Mouse (Mus musculus) embryo, embryonic 11.5 days (tissue): ENCODE results near the gene Vat1l.

Experiments
- DNase-seq: peaks from one replicate; pipeline ENCODE4 v3.0.0-alpha.2; 2012; ENCODE audit warnings: low read depth, low spot score

The Vat1l gene

DNA sequence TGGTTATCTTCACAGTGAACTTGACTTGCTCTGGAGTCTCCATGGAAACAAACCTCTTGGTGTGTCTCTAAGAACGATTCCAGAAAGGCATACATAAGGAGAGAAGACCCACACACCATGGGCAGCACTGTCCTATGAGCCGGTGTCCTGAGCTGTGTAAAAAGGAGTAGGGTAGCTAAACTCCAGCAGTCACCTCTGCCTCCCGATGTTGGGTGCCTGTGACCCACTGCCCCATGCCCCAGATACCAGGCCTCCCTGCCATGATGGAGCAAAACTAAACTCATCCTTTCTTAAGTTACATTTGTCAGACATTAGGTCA lies 90.3 kb downstream of the Vat1l start:
- DNase-seq = no peak

DNA sequence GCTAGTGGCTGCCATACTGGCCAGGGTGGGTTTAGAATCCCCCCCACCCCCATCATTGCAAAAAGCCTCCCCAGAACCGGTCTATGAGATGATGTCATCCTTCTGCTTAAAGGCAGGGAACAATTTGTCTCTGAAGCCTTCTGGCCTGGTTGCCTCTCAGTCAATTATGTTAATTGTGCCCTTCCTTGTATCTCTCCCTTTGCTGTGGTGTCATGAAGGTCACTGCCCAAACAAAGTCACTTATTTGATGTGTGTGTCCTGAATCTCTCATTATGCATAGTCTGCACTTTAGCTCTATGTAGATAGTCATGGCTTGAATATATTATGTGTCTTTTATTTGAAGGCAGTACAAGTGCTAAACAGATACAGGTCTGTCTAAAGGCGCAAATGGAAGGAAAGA lies 92.8 kb downstream of the Vat1l start:
- DNase-seq = no peak

DNA sequence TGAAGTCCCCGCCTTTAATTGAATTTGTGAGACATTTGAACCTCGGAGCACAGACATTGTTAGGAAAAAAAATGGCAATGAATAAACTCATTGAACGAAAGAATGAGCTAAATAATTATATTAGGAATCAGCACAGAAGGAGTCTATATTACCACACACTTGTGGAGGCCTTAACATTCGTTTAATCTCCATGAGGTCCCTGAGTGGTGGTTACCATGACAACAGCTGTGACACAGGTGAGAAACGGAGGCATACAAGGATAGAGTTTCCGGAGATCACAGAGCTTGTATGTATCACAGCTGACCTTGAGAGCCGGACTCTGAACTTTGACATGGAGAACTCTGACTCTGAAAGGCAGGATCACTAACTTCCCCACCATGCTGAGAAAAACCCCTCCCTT lies 94.7 kb downstream of the Vat1l start:
- no peak for DNase-seq

DNA sequence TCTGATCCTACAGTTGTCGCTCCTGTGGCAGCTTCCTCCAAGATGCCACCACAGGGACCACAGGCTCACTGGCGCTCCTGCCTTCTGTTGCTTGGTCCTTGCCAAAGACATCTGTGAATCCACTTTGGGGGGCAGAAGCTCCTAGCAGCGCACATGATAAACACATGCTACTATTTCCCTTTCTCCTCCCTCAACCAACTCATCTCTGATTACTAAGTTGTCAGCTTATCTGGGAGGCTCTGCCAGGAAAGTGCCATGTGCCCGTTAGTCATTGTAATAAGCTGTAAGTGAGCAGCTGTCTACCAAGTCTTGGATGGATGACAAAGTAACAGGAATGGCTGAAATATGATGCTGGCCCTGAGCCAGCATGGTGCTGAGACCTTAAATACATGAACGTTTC lies 100.9 kb downstream of the Vat1l start:
- DNase-seq = no peak

DNA sequence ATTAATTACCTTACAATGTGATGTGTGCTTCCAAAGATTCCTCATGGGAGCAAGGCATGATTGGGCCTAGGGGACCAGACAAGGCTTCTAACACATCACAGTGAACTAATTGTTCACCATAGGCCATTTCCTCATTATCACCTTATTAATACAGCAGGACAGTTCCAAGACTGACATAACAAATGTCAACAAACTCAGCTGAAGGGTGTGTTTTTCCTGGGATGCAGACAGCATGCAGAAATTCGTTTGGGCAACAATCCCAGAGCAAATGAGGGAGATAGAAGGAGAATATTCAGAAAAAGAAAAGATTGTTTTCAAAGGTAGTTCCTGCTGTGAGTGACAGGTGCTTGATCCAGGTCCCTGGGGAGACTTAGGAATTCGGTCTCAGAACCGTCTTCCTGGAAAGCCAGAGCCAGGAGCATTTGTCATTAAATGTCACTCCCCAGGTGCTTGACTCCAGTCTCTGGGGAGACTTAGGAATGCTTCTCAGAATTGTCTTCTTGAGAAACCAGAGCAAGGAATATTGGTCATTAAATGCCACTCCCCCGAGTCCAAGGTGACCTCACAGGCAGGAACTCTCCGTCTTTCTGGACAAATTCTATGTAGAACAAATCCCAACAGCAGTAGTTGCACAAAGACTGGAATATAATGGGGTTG lies 109.4 kb downstream of the Vat1l start:
- DNase-seq = no peak

DNA sequence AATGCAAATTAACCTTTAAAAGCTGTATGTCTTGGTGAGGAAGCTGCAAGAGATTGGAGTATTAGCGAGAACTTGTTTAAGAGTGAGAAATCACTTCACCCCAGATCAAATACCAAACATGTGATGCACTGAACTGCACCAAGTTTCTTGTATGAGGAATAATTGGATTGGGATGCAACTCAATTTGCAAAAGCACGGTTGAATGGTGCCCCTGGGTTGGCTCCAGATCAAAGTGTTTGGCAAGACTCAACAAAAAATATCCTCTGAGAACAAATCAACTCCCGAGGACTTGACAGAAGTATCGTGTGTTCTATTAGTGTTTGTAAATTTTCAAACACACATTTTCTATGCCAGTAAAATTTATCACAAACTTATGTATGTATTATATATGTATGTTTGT lies 112.7 kb downstream of the Vat1l start:
- no peak for DNase-seq

DNA sequence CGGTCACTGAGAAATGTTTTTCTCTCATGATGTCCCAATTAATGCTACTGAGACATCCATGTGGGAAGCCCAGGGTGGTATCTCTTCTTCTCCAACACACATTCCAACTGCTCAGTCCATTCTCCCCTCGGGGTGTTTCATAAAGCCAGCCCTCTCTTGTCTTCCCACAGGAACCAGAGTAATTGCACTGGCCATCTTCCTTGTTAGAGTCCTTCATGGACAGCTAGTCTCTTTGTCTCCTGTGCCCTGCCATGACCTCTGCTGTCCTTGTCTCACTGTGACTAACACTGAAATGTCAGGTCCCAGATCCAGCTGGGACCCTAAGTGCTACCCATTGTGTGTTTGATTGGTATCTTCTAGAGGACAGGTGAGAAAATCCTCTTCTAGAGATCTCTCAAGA lies 116.7 kb downstream of the Vat1l start:
- DNase-seq = no peak

DNA sequence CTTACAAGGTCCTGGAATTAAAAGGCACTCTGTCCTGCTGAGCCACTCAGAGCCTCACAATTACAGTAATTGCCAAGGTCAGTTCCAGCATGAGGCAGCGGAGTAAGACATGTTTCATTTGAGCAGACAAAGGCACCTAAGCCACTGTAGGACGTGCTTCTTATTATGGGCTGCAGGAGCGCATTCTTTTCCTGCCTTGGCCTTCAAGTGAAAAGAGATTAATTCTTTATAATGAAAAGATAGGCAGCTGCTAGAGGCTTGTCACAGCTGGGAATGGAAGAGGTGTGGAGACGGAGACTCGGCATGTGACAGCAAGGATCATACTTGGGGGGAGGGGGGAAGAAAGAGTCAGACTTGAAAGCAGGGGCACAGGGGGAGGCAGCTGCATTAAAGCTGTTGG lies 126.5 kb downstream of the Vat1l start:
- no peak for DNase-seq

DNA sequence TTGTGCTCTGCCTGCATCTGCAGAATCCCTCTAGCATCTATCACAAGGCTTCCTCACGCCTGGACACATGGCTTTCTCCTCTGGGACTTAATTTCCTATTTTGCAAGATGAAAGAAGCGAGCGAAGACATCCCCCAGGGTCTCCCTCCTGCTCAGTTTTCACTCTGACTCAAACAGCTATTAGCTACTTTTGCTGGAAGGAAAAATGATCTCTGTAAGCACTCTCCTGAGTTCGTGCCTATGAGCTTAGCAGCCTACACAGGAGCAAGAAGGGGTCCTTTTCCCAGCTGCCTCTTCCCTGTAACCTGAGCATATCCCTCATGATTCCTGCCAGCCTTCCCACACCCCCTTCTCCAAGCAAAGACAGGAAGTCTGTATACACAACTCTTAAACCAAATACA lies 127.5 kb downstream of the Vat1l start:
- peak; percentile 17 for DNase-seq

DNA sequence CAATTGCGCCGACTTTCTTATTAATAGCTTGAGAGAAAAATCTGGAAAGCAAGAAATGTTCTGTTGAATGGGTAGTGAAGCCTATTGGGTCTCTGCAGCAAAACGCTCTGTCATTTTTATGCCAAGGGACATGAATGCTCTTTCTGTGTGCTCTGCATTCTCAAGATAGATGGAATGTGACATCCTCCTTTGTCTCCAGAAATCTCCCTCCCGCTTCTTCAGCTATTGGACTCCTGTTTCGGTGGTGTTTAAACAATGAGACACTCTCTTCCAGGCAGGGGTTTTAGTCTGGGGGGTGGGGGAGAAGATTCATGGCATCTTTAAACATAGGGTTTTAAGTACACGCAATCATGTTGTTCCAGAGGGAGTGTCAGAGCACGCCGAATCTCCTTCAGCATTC lies 130.3 kb downstream of the Vat1l start:
- DNase-seq = no peak

DNA sequence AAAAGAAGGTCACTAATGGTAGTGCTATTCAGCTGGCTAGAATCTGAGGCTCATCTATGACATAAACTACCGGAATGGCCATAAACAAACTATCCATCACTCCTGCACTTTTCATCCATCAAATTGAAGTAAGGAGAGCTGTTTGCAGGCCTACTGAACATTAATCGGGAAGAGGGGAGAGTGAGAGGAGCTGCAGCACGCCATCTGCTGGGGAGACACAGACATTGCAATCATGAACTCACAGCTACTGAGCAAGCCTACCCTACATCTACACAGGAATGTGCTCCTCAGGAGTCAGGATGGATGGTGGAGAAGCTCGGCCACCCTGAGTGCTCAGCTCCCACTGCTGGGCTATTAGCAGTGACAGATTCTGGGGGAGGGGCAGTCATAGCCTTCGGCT lies 136.9 kb downstream of the Vat1l start:
- no peak for DNase-seq

DNA sequence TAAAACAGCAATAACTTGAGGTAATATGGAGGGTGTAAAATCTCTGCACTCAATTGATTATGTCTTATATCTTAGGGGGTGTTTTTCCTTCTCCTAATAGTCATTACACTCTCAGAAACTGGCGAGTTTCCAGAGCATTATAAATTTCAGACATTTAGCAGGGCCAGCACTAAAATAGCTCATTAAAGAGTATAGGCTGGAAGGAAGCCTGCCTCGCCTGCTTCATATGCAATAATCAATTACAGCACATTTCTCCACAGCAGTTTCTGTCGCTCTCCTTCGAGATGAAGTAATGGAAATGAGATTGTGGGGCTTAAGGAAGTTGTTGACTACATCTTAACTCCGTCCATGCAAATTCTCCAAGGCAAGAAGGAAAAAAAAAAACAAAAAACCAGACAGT lies 139.4 kb downstream of the Vat1l start:
- no peak for DNase-seq

DNA sequence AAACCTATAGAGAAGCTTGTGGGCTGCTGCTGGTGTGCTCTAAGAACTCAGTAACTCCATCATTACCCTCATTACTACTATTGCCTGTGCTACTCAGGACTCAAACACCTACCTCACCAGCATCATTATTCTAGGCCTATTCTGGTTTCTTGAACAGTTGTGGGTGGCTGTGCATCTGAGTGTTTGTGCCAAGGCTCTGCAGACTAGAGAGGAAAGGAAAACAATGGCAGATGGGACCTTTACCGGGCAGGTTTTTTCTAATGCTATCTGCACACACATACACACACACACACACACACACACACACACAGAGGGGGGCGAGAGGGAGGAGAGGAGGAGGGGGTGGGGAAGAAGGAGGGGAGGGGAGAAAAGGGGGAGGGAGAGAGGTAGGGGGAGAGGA lies 140.6 kb downstream of the Vat1l start:
- no peak for DNase-seq

DNA sequence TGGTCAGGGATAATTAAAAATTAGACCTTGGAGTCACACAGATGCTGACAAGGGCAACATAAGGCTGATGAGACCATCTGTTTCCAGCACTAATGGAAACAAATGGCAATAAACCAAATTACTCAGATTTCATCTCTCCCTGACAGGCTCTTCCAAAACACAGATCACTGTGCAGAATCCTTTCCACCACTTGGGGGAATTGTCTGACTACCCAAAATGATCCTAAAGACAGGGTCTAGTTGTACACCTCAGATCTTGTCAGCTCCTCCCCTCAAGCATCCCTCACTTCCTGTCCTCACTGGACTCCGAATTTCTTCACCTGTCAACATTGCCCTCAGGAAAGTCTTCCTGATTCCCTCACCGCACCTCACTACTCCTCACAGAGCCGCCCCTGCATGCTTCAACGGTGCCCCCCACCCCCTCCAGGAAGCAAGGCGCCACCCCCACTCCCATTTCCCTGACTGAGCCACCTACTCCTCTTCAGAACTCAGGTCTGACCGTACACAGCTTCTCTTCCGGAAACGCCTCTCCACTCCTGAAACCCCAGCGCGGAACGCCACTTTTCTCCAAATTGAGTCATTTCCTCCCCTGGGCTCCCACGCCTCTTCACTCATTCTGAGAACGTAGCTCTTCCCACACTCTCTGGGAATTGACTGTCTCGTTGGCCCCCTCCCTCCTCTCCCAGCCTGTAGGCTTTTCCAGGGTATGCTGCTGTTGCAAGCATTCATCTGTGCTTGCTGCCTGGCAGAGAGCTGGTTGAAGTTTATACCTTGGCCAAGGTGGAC lies 146.4 kb downstream of the Vat1l start:
- no peak for DNase-seq

DNA sequence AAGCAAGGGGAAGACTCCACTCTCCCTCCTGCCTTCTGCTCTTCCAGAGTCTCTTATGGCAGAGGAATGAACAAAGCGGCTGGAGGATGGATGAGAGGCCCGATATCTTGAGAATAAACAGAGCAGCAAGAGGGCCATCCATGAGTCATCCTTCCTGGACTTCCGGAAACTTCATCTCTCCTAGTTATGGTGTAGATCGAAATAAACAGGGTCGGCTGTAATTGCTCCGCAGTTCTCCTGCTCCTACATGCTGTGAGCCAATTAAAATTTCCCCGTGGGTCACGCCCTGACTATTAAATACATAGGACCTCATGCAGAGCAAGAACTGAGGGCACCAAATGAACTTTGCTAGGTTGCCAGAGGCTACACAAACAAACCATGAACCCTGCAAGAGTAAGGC lies 155.1 kb downstream of the Vat1l start:
- DNase-seq = no peak

DNA sequence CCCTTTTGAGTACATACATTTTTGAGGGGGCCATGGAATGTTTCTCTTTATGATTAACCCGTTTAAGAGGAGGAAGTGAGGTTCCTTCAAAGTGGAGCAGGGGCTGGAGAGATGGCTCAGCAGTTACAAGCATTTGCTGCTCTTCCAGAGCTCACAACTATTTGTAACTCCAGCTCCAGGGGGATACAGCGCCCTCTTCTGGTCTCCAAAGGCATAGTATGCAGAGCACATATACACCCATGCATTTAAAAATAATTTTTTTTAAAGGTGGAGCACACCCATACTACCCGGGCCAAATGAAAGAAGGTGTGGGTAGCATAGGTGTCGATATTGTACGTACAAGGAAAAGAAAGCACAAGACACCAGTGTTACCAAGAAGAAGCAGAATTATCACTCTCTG lies 157.8 kb downstream of the Vat1l start:
- no peak for DNase-seq

DNA sequence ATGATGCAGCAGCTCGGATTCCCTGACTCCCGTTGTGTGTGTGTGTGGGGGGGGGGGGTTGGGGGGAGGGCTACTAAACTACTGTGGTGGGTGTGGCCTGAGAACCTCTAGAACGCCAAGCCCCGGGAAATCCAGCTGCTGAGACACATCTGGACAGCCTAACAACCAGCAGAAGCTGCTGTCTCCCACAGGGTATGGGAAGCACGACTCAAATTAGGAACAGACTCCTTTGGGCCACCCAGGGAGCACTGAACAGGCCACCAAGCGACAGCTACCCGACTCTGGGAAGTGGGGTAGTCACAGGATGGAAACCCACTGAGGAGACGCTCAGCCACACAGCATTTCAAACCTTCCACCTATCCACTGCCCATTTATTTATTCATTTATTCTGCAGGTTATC lies 158.2 kb downstream of the Vat1l start:
- DNase-seq = no peak

DNA sequence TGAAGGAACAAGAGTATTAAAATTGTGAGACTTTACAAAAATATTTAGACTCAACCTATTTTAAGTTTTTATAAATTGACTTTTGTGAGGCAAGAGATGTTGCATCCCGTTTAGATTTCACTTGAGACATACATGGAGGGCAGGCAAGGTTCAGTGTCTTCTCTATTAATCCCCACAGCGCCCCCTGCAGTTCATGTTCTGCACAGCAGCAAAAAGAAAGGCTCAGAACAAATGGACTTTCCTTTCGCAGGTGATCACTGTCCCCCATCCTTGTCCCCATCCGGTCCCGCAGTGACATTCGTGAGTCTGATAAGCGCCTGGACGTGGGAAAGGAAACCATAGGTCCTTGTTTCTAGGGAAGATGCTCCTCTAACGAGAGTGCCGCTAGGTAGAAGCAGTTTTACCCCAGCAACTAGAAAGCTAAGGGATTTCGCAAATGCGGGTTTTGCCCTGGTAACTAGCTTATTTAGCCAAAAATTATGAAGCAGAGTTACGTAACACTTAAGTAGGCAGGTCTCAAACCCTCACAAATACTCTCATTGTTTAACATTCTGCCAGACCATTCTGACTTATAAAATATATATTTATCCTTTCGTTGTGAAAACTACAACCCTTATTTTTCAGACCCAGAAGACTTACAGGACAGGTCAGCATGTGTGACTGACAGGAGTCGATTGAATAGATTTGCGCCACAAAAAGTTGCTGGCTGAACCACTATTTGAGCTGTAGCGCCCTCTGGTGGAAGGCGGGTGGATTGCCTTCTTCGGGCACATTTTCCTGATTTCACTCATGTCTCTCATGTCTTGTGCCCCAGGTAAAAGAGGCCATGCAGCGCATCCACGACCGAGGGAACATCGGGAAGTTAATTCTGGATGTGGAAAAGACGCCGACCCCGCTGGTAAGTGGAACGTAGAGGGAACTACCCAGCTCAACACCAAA lies 163.9 kb downstream of the Vat1l start:
- peak; percentile 53 for DNase-seq

DNA sequence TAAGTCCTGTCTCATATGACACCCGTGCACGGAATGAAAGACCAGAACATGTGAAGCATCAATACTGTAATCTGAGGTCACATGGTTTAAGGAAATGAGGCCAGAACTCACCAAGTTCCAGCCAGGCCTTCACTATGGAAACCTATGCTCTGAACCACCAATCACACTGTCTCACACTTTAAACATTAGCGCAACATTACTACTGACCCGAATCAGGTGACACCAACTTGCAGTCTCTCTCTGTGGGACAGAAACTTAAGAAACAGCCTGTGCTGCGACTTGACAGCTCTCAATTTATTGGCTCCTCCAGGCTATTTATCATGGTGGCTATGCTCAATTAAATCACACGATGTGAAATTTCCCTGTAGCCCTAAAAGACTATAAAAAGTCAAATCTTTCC lies 169.0 kb downstream of the Vat1l start:
- no peak for DNase-seq

DNA sequence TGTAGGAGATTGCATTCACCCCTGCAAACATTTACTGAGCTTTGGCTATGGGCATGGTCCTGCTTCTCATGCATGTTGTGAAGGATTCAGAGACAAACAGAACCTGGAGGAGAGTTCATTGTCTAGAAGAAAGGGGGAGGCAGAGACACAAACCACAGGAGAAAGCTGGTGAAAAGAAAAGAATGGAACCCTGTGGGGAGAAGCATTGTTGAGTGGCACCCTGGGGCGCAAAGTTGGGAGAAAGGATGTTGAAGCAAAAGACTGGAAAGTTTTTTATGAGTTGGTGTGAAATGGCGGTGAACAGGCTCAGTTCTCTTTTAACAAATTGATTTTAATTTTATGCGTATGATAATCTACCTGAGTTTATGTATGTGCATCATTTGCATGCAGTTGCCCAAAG lies 178.8 kb downstream of the Vat1l start:
- no peak for DNase-seq

DNA sequence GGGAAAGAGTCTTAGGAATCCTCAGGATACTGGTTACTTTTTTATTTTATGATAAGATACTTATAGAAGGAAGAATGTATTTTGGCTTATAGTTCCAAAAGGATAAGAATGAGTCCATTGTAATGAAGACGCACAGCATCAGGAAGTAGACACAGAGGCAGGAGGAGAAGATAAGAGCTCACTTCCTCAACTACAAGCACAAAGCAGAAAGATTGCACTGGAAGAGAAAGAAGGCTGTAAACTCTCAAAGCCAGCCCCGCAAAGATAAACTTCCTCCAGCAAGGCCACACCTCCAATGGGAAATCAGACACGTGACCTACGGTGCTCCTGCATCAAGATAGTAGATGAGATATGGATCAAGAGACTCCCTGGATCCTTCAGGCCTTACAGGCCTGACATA lies 182.1 kb downstream of the Vat1l start:
- no peak for DNase-seq

DNA sequence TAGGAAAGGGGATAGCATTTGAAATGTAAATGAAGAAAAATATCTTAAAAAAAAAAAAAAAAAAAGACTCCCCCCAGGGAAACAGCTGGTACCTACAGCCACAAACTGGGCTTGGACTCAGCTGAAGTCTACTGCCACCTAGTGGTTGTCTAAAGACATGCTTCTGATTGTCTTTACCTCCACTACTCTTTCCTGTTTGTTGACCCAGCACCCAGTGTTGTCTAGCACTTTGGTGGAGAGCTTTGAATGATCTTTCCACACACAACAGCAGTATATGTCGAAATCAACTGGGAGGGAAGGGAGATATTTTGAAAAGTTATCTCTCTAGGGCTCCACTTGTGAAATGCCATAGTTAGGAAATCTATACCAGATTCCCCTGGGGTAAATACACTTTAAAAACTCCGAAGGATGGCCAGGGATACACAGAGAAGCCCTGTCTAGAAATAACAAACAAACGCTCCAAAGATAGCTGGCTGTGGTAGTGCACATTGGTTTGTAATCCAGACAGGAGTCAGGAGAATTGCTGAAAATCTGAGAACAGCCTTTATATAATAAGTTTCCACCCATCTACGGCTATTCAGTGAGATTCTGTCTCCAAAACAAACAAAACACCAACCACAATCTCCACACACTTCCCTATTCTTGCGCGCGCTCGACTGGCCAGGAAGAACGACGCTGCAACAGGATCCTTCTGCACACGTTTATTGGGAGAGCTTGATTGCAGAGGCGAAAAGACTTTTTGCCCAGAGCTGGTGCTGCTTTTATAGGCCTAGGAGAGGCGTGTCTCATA lies 185.2 kb downstream of the Vat1l start:
- DNase-seq = no peak
